Mouse (Mus musculus) embryonic fibroblast, embryonic 13.5 days (primary cell): ENCODE data around the gene Kif16b.

Experiments
- CTCF ChIP-seq: IDR thresholded peaks from 2 replicates; pipeline ENCODE4 v1.5.1; 2011; ENCODE audit warnings: mild to moderate bottlenecking, control low read depth, low read length, moderate library complexity, borderline replicate concordance; ENCODE audit not compliant: insufficient read depth
- POLR2A ChIP-seq: IDR thresholded peaks from 2 replicates; pipeline ENCODE4 v1.6.1; 2011; ENCODE audit warnings: low read depth, mild to moderate bottlenecking, control low read depth, low read length, moderate library complexity

DNA sequence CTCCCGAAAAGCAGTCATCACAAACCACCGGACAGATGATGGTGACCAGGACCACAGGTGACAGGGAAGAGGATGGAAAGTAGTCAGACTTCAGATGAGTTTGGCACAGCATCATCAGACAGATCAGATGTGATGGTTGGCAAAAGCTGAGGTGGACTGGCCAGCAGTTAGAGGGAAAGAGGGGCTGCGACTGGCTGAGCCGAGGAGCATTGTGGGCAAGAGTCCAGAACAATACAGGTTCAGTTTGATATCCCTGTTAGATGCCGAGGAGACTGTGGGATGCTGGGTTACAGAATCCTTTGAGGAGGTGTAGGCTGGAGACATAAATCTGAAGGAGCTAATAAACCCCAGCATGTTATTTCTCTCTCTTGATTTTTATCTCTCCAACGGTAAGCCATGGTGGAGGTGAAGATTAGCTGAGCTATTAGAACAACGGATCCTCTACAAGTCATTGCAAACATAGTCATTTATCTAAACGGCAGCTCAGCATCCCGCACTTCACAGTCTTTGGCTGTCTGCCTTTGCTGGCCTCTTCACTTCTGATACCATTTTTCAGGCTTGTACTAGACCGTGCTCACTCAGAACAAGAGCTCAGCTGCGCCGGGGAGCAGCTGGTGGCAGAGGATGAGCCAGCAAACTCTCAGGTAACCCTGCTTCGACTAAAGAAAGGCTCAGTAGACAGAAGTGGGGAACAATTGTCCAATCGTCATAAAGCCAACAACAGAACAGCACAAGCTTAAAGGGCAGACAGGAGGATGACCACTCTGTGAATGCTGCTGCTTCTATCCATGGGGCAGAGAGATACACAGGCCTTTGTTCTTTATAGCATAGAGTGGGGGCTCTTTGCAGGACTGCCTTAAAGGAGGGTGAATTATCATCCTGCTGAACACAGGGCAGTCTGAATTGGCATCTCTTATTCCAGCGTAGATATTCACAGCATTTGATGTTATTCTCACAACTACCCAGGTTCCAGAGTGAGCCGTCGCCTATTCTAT, 304.9 kb downstream of the Kif16b start:
- TF ChIP-seq CTCF (no peak), POLR2A (no peak)
